In the genomic region with DNA sequence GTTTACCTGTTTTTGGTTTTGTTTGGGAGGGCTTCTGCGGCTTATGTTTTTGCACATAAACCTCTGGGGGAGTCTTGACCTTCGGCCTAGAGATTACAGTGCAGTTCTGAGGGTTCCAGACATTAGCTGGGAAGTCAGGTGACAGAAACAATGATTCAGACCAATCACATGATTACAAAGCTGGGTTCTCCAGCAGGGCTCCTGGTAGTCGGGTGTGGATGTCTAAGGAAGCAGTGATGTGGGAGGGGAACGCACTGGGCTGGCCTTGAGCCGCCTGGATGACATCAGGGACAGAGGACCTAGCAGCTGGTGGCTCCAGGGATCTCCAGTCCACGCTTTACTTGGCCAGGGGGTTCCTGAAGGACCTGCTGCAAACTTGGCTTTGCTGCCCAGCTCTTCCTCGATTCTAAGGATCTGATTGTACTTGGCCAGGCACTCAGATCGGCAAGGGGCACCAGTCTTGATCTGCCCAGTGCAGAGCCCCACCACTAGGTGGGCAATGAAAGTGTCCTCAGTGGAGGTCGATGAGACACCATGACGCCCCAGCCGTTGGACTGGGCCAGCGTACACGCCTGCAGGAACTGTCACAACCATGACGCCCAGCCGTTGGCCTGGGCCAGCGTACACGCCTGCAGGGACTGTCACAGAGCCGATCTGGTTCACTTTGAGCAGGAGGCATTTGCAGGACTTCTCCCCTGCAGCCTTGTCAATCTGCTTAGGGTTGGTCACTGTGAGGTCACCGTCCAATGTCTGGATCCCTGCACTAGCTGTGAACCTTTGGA, we compare ENCODE assay signal across 20 mouse cellular contexts. TPM values are rescaled to one million over a fixed set of nuclear protein-coding genes. Genes with fewer than 3 reads are reported as not detected.
DNase-seq lines count a peak whose midpoint lies in the region.
"Had no signal": no experiment of that assay in that cellular context is flagged by ENCODE, and none has a peak within 500 bp of the region (broad histone marks: within the 10 kb centered on the region; RNA-seq: fewer than 3 reads in every experiment).

No protein-coding gene starts in this region.

- intact Hi-C loops in heart, postnatal 25 days (cut with DNase I): no loop called here

- peak; percentile 70 for DNase-seq in adrenal gland, adult 2 months
- DNase-seq in adrenal gland, postnatal 4 days (ENCODE audit: low spot score in 2 of 2): no peak
- peak; percentile 31 for DNase-seq in ovary, postnatal 36 days (ENCODE audit: low spot score)
- DNase-seq in ovary, postnatal 14 days (ENCODE audit: low spot score): no peak
- DNase-seq in heart, postnatal 25 days (ENCODE audit: low spot score): peak; percentile 48
- DNase-seq in cerebellum, postnatal 14 days: no peak
- no peak for DNase-seq in thymus, postnatal 25 days
- DNase-seq in spleen, postnatal 14 days (ENCODE audit: low spot score in 2 of 2): no peak
- DNase-seq: cerebellum, adult 18-20 months; kidney, postnatal 10 days; right cerebral cortex, adult 18-20 months had no signal

RNA-seq across cellular contexts. Expression of a gene that starts 13.5 kb away (rescaled TPM):
- total RNA-seq in adrenal gland, adult 2 months (2021): 1 to 10 TPM in 1 of 2 experiments, under 1 TPM in 1; 0.32 to 1.0 TPM
- polyA plus RNA-seq in adrenal gland, adult 2 months (2012; rRNA removed): 0.52 and 1.4 TPM in 2 replicates
- total RNA-seq in adrenal gland, postnatal 4 days (2021): under 1 TPM; 0.50 to 0.90 TPM
- total RNA-seq in heart, postnatal 25 days (2021): 10 to 100 TPM; 22.4 to 28.7 TPM
- total RNA-seq: layer of hippocampus, postnatal 10 days; left cerebral cortex, postnatal 25 days; neutrophil, adult 5-6 weeks had no signal
- polyA plus RNA-seq: forebrain, embryonic 12.5 days; hindbrain, embryonic 12.5 days had no signal

RNA-seq across cellular contexts. Expression of a gene that starts 20.2 kb away (rescaled TPM):
- under 1 TPM; 0.20 to 0.21 TPM for total RNA-seq in adrenal gland, adult 2 months (2021)
- 0.17 and 0.30 TPM in 2 replicates for polyA plus RNA-seq in adrenal gland, adult 2 months (2012; rRNA removed)
- under 1 TPM; 0.20 to 0.28 TPM for total RNA-seq in adrenal gland, postnatal 4 days (2021)
- total RNA-seq in heart, postnatal 25 days (2021): 10 to 100 TPM; 46.1 to 48.7 TPM
- total RNA-seq: neutrophil, adult 5-6 weeks had no signal
- polyA plus RNA-seq: forebrain, embryonic 12.5 days; intestine, embryonic 14.5 days; liver, embryonic 11.5 days; midbrain, embryonic 10.5 days; stomach, embryonic 15.5 days had no signal

RNA-seq across cellular contexts. Expression of a gene that starts 25.2 kb away (rescaled TPM):
- total RNA-seq in adrenal gland, adult 2 months (2021): 1 to 10 TPM; 2.2 to 2.3 TPM
- polyA plus RNA-seq in adrenal gland, adult 2 months (2012; rRNA removed): 2.9 and 3.1 TPM in 2 replicates
- total RNA-seq in adrenal gland, postnatal 4 days (2021): 10 to 100 TPM; 11.8 to 12.1 TPM
- 1 to 10 TPM; 3.8 to 4.3 TPM for total RNA-seq in heart, postnatal 25 days (2021)

RNA-seq across cellular contexts. Expression of a gene that starts 28.9 kb away (rescaled TPM):
- 1 to 10 TPM; 8.4 to 9.2 TPM for total RNA-seq in adrenal gland, adult 2 months (2021)
- polyA plus RNA-seq in adrenal gland, adult 2 months (2012; rRNA removed): 11.4 and 20.0 TPM in 2 replicates
- 10 to 100 TPM in 1 of 2 experiments, 1 to 10 TPM in 1; 9.9 to 10.1 TPM for total RNA-seq in adrenal gland, postnatal 4 days (2021)
- total RNA-seq in heart, postnatal 25 days (2021): 1 to 10 TPM; 3.8 to 5.4 TPM

RNA-seq across cellular contexts. Expression of a gene that starts 35.7 kb away (rescaled TPM):
- 10 to 100 TPM; 15.1 to 19.2 TPM for total RNA-seq in adrenal gland, adult 2 months (2021)
- polyA plus RNA-seq in adrenal gland, adult 2 months (2012; rRNA removed): 35.6 and 41.3 TPM in 2 replicates
- total RNA-seq in adrenal gland, postnatal 4 days (2021): 10 to 100 TPM; 24.4 to 26.9 TPM
- total RNA-seq in heart, postnatal 25 days (2021): 1 to 10 TPM; 7.9 to 8.1 TPM

Comparison
In these comparisons a context has a peak if more than half of its experiments do, and no peak if none do; other contexts are left out.
1. DNase-seq: peak in adrenal gland, adult 2 months (single experiment), ovary, postnatal 36 days (single experiment) and heart, postnatal 25 days (single experiment); none in adrenal gland, postnatal 4 days (0 of 2), ovary, postnatal 14 days (single experiment), cerebellum, postnatal 14 days (0 of 2), thymus, postnatal 25 days (single experiment) and spleen, postnatal 14 days (0 of 2).
2. RNA of a gene that starts 13.5 kb away (total RNA-seq): 22.4 to 28.7 TPM in heart, postnatal 25 days; 0.32 to 1.0 TPM in adrenal gland, adult 2 months and 0.50 to 0.90 TPM in adrenal gland, postnatal 4 days; every median in the first group is over 10 times any median in the second.
3. RNA of a gene that starts 20.2 kb away (total RNA-seq): 46.1 to 48.7 TPM in heart, postnatal 25 days; 0.20 to 0.28 TPM in adrenal gland, postnatal 4 days and 0.20 to 0.21 TPM in adrenal gland, adult 2 months; every median in the first group is over 10 times any median in the second.